Mouse (Mus musculus) CH12.LX (cell line): ENCODE measurements around the gene Mctp1. TPM values are rescaled to one million over a fixed set of nuclear protein-coding genes. Genes with fewer than 3 reads are reported as not detected.

Experiments used
- DNase-seq: peaks from one replicate; pipeline ENCODE4 v3.0.0-alpha.2; 2013; ENCODE audit errors: extremely low read depth
- H3K27ac ChIP-seq: 2 replicates; pipeline ENCODE4 v1.5.1; 2012; ENCODE audit warnings: low read depth, mild to moderate bottlenecking, control low read depth, moderate library complexity; ENCODE audit not compliant: insufficient read depth
- H3K27me3 ChIP-seq: replicated peaks from 2 replicates; pipeline ENCODE3; 2012; ENCODE audit warnings: inconsistent platforms
- H3K36me3 ChIP-seq, 2 experiments: replicated peaks in 1 of 2; 2 replicates each; pipeline versions ENCODE3 to v1.6.1; 2012; ENCODE audit warnings: inconsistent platforms in 1 of 2, low read length in 1 of 2, mild to moderate bottlenecking in 1 of 2, mixed read lengths in 1 of 2, moderate library complexity in 1 of 2; ENCODE audit not compliant: control insufficient read depth in 1 of 2, insufficient read depth in 1 of 2
- H3K4me1 ChIP-seq, 2 experiments: 2 replicates each; pipeline ENCODE4 v1.6.1; 2012; ENCODE audit warnings: inconsistent platforms in 1 of 2, moderate library complexity in 1 of 2; ENCODE audit not compliant: insufficient read depth in 2 of 2, control insufficient read depth in 1 of 2
- H3K4me2 ChIP-seq: 2 replicates; pipeline ENCODE4 v1.6.1; 2012; ENCODE audit warnings: low read depth, mild to moderate bottlenecking, control low read depth; ENCODE audit not compliant: poor library complexity, insufficient read depth, severe bottlenecking
- H3K4me3 ChIP-seq, 3 experiments: fragments of 150-350 bp in 1 of 3; sonication (generic) in 1 of 3; replicated peaks in 1 of 3; 2 replicates each; pipeline versions ENCODE3 to v1.5.1; 2011 to 2012; ENCODE audit warnings: low read depth in 2 of 3, low read length in 2 of 3, mild to moderate bottlenecking in 2 of 3, moderate library complexity in 2 of 3, control low read depth in 1 of 3, improper control_type of control experiment in 1 of 3, inconsistent platforms in 1 of 3, mixed read lengths in 1 of 3; ENCODE audit not compliant: poor library complexity in 1 of 3
- H3K79me2 ChIP-seq: replicated peaks from 2 replicates; pipeline ENCODE4 v1.6.1; 2012; ENCODE audit warnings: mild to moderate bottlenecking, moderate library complexity; ENCODE audit not compliant: control insufficient read depth, poor library complexity, insufficient read depth, severe bottlenecking; ENCODE audit errors: extremely low read depth
- H3K9ac ChIP-seq: 2 replicates; pipeline ENCODE4 v1.6.1; 2012; ENCODE audit warnings: low read depth, mild to moderate bottlenecking, control low read depth, moderate library complexity; ENCODE audit not compliant: insufficient read depth
- H3K9me3 ChIP-seq: replicated peaks from 2 replicates; pipeline ENCODE3; 2012; ENCODE audit warnings: low read length, inconsistent platforms, mixed read lengths
- BHLHE40 ChIP-seq: IDR thresholded peaks from 2 replicates; pipeline ENCODE4 v1.6.1; 2011; ENCODE audit warnings: mild to moderate bottlenecking, low read depth, low read length, improper control_type of control experiment
- CHD1 ChIP-seq: IDR thresholded peaks from 2 replicates; pipeline ENCODE4 v1.6.1; 2012; ENCODE audit warnings: low read depth, low read length, improper control_type of control experiment, inconsistent platforms
- CHD2 ChIP-seq: IDR thresholded peaks from 2 replicates; pipeline ENCODE4 v1.6.1; 2011; ENCODE audit warnings: low read length, improper control_type of control experiment
- CTCF ChIP-seq, 2 experiments: IDR thresholded peaks in 1 of 2; conservative IDR thresholded peaks in 1 of 2; 2 replicates each; pipeline ENCODE4 v1.5.1; 2011 to 2012; ENCODE audit warnings: low read depth in 2 of 2, low read length in 2 of 2, improper control_type of control experiment in 1 of 2, inconsistent platforms in 1 of 2, mild to moderate bottlenecking in 1 of 2, moderate library complexity in 1 of 2
- E2F4 ChIP-seq: IDR thresholded peaks from 2 replicates; pipeline ENCODE4 v1.6.1; 2011; ENCODE audit warnings: low read depth, low read length, improper control_type of control experiment; ENCODE audit not compliant: insufficient replicate concordance
- HCFC1 ChIP-seq: IDR thresholded peaks from 2 replicates; pipeline ENCODE4 v1.6.1; 2012; ENCODE audit warnings: low read depth, mild to moderate bottlenecking, inconsistent platforms, low read length, improper control_type of control experiment
- IRF4 ChIP-seq: IDR thresholded peaks from 2 replicates; pipeline ENCODE4 v1.6.1; 2014; ENCODE audit warnings: low read depth, mild to moderate bottlenecking, inconsistent platforms, low read length, improper control_type of control experiment
- JUN ChIP-seq: IDR thresholded peaks from 2 replicates; pipeline ENCODE4 v1.6.1; 2011; ENCODE audit warnings: low read depth, mild to moderate bottlenecking, low read length, improper control_type of control experiment, moderate library complexity; ENCODE audit not compliant: insufficient read depth
- MAFK ChIP-seq: IDR thresholded peaks from 2 replicates; pipeline ENCODE4 v1.6.1; 2011; ENCODE audit warnings: low read length, improper control_type of control experiment; ENCODE audit not compliant: insufficient replicate concordance
- MAX ChIP-seq: IDR thresholded peaks from 2 replicates; pipeline ENCODE4 v1.6.1; 2011; ENCODE audit warnings: low read length, improper control_type of control experiment
- MAZ ChIP-seq: IDR thresholded peaks from 2 replicates; pipeline ENCODE4 v1.6.1; 2012; ENCODE audit warnings: low read depth, mild to moderate bottlenecking, inconsistent platforms, low read length, improper control_type of control experiment, moderate library complexity
- MEF2A ChIP-seq: IDR thresholded peaks from 2 replicates; pipeline ENCODE4 v1.6.1; 2014; ENCODE audit warnings: low read depth, mild to moderate bottlenecking, inconsistent platforms, low read length, improper control_type of control experiment, borderline replicate concordance
- MYC ChIP-seq: IDR thresholded peaks from 2 replicates; pipeline ENCODE4 v1.6.1; 2011; ENCODE audit warnings: low read depth, mild to moderate bottlenecking, improper control_type of control experiment, low read length
- NELFE ChIP-seq: IDR thresholded peaks from 2 replicates; pipeline ENCODE4 v1.6.1; 2011; ENCODE audit warnings: low read depth, low read length, improper control_type of control experiment
- NRF1 ChIP-seq: IDR thresholded peaks from 2 replicates; pipeline ENCODE4 v1.6.1; 2014; ENCODE audit warnings: low read depth, mild to moderate bottlenecking, inconsistent platforms, low read length, improper control_type of control experiment, moderate library complexity
- PAX5 ChIP-seq: IDR thresholded peaks from 2 replicates; pipeline ENCODE4 v1.6.1; 2012; ENCODE audit warnings: low read length, inconsistent platforms, mixed read lengths
- POLR2A ChIP-seq: IDR thresholded peaks from 2 replicates; pipeline ENCODE4 v1.6.1; 2011; ENCODE audit warnings: low read depth, mild to moderate bottlenecking, improper control_type of control experiment, low read length
- POLR2AphosphoS2 ChIP-seq: IDR thresholded peaks from 2 replicates; pipeline ENCODE4 v1.6.1; 2011; ENCODE audit warnings: low read depth, low read length, improper control_type of control experiment
- RAD21 ChIP-seq: IDR thresholded peaks from 2 replicates; pipeline ENCODE4 v1.6.1; 2011; ENCODE audit warnings: low read depth, mild to moderate bottlenecking, low read length, improper control_type of control experiment, moderate library complexity
- RCOR1 ChIP-seq: conservative IDR thresholded peaks from 2 replicates; pipeline ENCODE4 v1.6.1; 2012; ENCODE audit warnings: low read depth, mild to moderate bottlenecking, inconsistent platforms, low read length, improper control_type of control experiment
- SMC3 ChIP-seq: IDR thresholded peaks from 2 replicates; pipeline ENCODE4 v1.6.1; 2011; ENCODE audit warnings: low read depth, low read length, improper control_type of control experiment
- USF1 ChIP-seq: IDR thresholded peaks from 2 replicates; pipeline ENCODE4 v1.6.1; 2014; ENCODE audit warnings: low read depth, mild to moderate bottlenecking, inconsistent platforms, low read length, improper control_type of control experiment
- ZMIZ1 ChIP-seq: IDR thresholded peaks from 2 replicates; pipeline ENCODE4 v1.6.1; 2012; ENCODE audit warnings: low read depth, mild to moderate bottlenecking, inconsistent platforms, low read length, improper control_type of control experiment
- dilution Hi-C: fragments of 300-500 bp; cut with MboI; formaldehyde crosslinking; loops from 2 replicates; pipeline ENCODE4 v1.14.3; 2020; ENCODE audit warnings: low sequenced_read_pairs; ENCODE audit not compliant: extremely low pct_unique_long_range_greater_than_20kb, extremely low pct_ligation_motif_present
- in situ Hi-C: fragments of 300-500 bp; cut with MboI; formaldehyde crosslinking; loops from 3 replicates; pipeline ENCODE4 v1.14.3; 2019; ENCODE audit warnings: low sequenced_read_pairs, low pct_ligation_motif_present, low pct_unique_long_range_greater_than_20kb, mixed read lengths
- polyA plus RNA-seq: library from polyadenylated mRNA; unstranded; fragments of >175 nt; gene quantifications from 2 replicates; pipeline ENCODE4 v1.2.1, GENCODE M21; 2012; ENCODE audit warnings: low read depth; ENCODE audit not compliant: insufficient read length
- total RNA-seq, 2 experiments: library from RNA; depleted of rRNA; stranded (reverse); fragments of 300-350 nt in 1 of 2; fragments of >200 nt in 1 of 2; gene quantifications; 2 replicates each; pipeline ENCODE4 v1.2.3; 2012 to 2014

Gene Mctp1
- total and polyA plus RNA-seq, 3 experiments: 3.0 to 5.3 (median 3.7) TPM

GRCm38 (mm10) chr13:76527751-76528150 is 143.4 kb downstream of the Mctp1 start:
- Histone ChIP-seq H3K79me2 (no peaks in the 10 kb centered on the region), H3K9ac (no peak overlapping the region), H3K27ac (no peak overlapping the region), H3K9me3 (no peaks in the 10 kb centered on the region), H3K36me3 (no peaks in the 10 kb centered on the region), H3K4me2 (no peak overlapping the region), H3K27me3 (no peaks in the 10 kb centered on the region), H3K4me1 (no peaks in the 10 kb centered on the region), H3K4me3 (no peak overlapping the region)
- no peak for DNase-seq
- no peak for TF ChIP-seq CTCF (conservative IDR thresholded peaks at IDR 0.05 in 1 of 2, IDR thresholded peaks at IDR 0.05 in 1 of 2; ENCODE audit: low read depth in 2 of 2, low read length in 2 of 2)
- TF ChIP-seq NELFE: no peak
- TF ChIP-seq MEF2A: no peak
- no peak for TF ChIP-seq RAD21
- TF ChIP-seq SMC3: no peak
- TF ChIP-seq PAX5: no peak
- TF ChIP-seq CHD2: no peak
- no peak for TF ChIP-seq ZMIZ1
- no peak for TF ChIP-seq E2F4
- TF ChIP-seq POLR2AphosphoS2: no peak
- no peak for TF ChIP-seq USF1
- dilution Hi-C loops: no loop called here
- in situ Hi-C loops: no loop called here

- no peak overlapping the region for H3K27ac ChIP-seq
Observed at GRCm38 (mm10) chr13:76529915-76530314, 145.6 kb downstream of the Mctp1 start.

More at GRCm38 (mm10) chr13:76529915-76530314, 145.6 kb downstream of the Mctp1 start:
- H3K4me3 ChIP-seq: no peak overlapping the region
- H3K9me3 ChIP-seq: no peaks in the 10 kb centered on the region
- H3K4me1 ChIP-seq: no peaks in the 10 kb centered on the region
- no peak for DNase-seq
- dilution Hi-C loops (no loop called here), in situ Hi-C loops (no loop called here)
- no peak for TF ChIP-seq RCOR1
- TF ChIP-seq MAZ: no peak
- TF ChIP-seq IRF4: no peak
- TF ChIP-seq MAX: no peak
- no peak for TF ChIP-seq BHLHE40
- TF ChIP-seq JUN: no peak
- TF ChIP-seq RAD21: no peak
- no peak for TF ChIP-seq POLR2A
- TF ChIP-seq CTCF (conservative IDR thresholded peaks at IDR 0.05 in 1 of 2, IDR thresholded peaks at IDR 0.05 in 1 of 2; ENCODE audit: low read depth in 2 of 2, low read length in 2 of 2): no peak
- no peak for TF ChIP-seq CHD1
- TF ChIP-seq MYC: no peak
- no peak for TF ChIP-seq NRF1
- TF ChIP-seq MEF2A: no peak
- no peak for TF ChIP-seq HCFC1
- no peak for TF ChIP-seq PAX5
- no peak for TF ChIP-seq CHD2
- no peak for TF ChIP-seq MAFK
- no peak for TF ChIP-seq SMC3
- TF ChIP-seq ZMIZ1: no peak
- no peak for TF ChIP-seq USF1
- H3K36me3 ChIP-seq: no peaks in the 10 kb centered on the region
- no peaks in the 10 kb centered on the region for H3K79me2 ChIP-seq
- H3K27me3 ChIP-seq: no peaks in the 10 kb centered on the region
- H3K9ac ChIP-seq: no peak overlapping the region
- H3K4me2 ChIP-seq: no peak overlapping the region
